ENCODE assay signal across 15 mouse cellular contexts in genomic region chr10:85378972-85379371, GRCm38 (mm10). TPM values are rescaled to one million over a fixed set of nuclear protein-coding genes. Genes with fewer than 3 reads are reported as not detected.
DNase-seq lines count a peak whose midpoint lies in the region; ATAC-seq lines count a peak whose summit lies in the region.
"Had no signal": no experiment of that assay in that cellular context is flagged by ENCODE, and none has a peak within 500 bp of the region (broad histone marks: within the 10 kb centered on the region; RNA-seq: fewer than 3 reads in every experiment).

No protein-coding gene starts in this region.

- H3K4me2 ChIP-seq in embryonic facial prominence, embryonic 13.5 days, result peak overlapping the region; percentile 33
- peak overlapping the region; percentile 20; the same call in 1 of the 2 replicates for H3K4me2 ChIP-seq in kidney, embryonic 16.5 days (replicated peaks; ENCODE audit: low read depth, low read length)
- H3K4me2 ChIP-seq in midbrain, embryonic 15.5 days, result no peak overlapping the region
- H3K4me2 ChIP-seq: lung, embryonic 14.5 days; neural tube, embryonic 15.5 days; stomach, embryonic 15.5 days had no signal

- H3K4me1 ChIP-seq in heart, embryonic 10.5 days, result 0 out of 2 replicates have a peak, but pooled peaks cover 4% of the 10 kb centered on the region
- H3K4me1 ChIP-seq in embryonic facial prominence, embryonic 13.5 days, result peaks cover 8% of the 10 kb centered on the region
- H3K4me1 ChIP-seq in kidney, embryonic 16.5 days (ENCODE audit: insufficient read depth, low read length), result no peaks in the 10 kb centered on the region
- no peaks in the 10 kb centered on the region for H3K4me1 ChIP-seq in midbrain, embryonic 15.5 days
- H3K4me1 ChIP-seq: stomach, embryonic 15.5 days had no signal

- ATAC-seq in embryonic facial prominence, embryonic 13.5 days (ENCODE audit: insufficient number of reproducible peaks, insufficient read depth, low FRiP score, low TSS enrichment, low read depth), result no peak
- no peak for ATAC-seq in kidney, embryonic 16.5 days (ENCODE audit: low FRiP score, low TSS enrichment)
- ATAC-seq in midbrain, embryonic 15.5 days (replicated peaks), result no peak

- no peak overlapping the region for H3K27ac ChIP-seq in heart, embryonic 10.5 days
- H3K27ac ChIP-seq in embryonic facial prominence, embryonic 13.5 days, result no peak overlapping the region
- H3K27ac ChIP-seq in kidney, embryonic 16.5 days (ENCODE audit: low read length), result no peak overlapping the region
- H3K27ac ChIP-seq in midbrain, embryonic 15.5 days, result no peak overlapping the region
- H3K27ac ChIP-seq: midbrain, embryonic 10.5 days; neural tube, embryonic 15.5 days; stomach, embryonic 15.5 days had no signal

- DNase-seq in heart, embryonic 10.5 days (ENCODE audit: low spot score), result no peak
- no peak for DNase-seq in heart, adult 8-10 months (ENCODE audit: low spot score)
- DNase-seq in ES-CJ7 (ENCODE audit: low read depth, low spot score), result peak; percentile 64
- DNase-seq in lung, postnatal 25 days (ENCODE audit: low spot score), result no peak
- no peak for DNase-seq in T-cell, adult 2 months (ENCODE audit: low spot score)
- DNase-seq: adrenal gland, adult 2 months; cerebellum, adult 11-12 months; heart, postnatal 10 days; lung, embryonic 14.5 days had no signal

- no peaks in the 10 kb centered on the region for H3K36me3 ChIP-seq in heart, embryonic 10.5 days
- no peaks in the 10 kb centered on the region for H3K36me3 ChIP-seq in embryonic facial prominence, embryonic 13.5 days
- H3K36me3 ChIP-seq in kidney, embryonic 16.5 days (ENCODE audit: insufficient read depth, low read length), result no peaks in the 10 kb centered on the region
- no peaks in the 10 kb centered on the region for H3K36me3 ChIP-seq in midbrain, embryonic 15.5 days (replicated peaks)
- H3K36me3 ChIP-seq: midbrain, embryonic 10.5 days; neural tube, embryonic 15.5 days; stomach, embryonic 15.5 days had no signal

- H3K27me3 ChIP-seq in heart, embryonic 10.5 days (ENCODE audit: insufficient read depth, poor library complexity, severe bottlenecking), result 0 out of 2 replicates have a peak, but pooled peaks cover 3% of the 10 kb centered on the region
- peaks cover 2% of the 10 kb centered on the region; the same call in 1 of the 2 replicates for H3K27me3 ChIP-seq in embryonic facial prominence, embryonic 13.5 days
- H3K27me3 ChIP-seq in kidney, embryonic 16.5 days (ENCODE audit: insufficient read depth, low read length), result no peaks in the 10 kb centered on the region
- no peaks in the 10 kb centered on the region for H3K27me3 ChIP-seq in midbrain, embryonic 15.5 days (replicated peaks)
- H3K27me3 ChIP-seq: neural tube, embryonic 15.5 days; stomach, embryonic 15.5 days had no signal

- 20% methylated on average over 8 of the region's 8 CpGs for WGBS in heart, embryonic 10.5 days
- 14% methylated on average over 8 of the region's 8 CpGs for WGBS in embryonic facial prominence, embryonic 13.5 days
- WGBS in kidney, embryonic 16.5 days, result 8% methylated on average over 8 of the region's 8 CpGs
- WGBS in midbrain, embryonic 15.5 days, result 29% methylated on average over 8 of the region's 8 CpGs

- H3K9me3 ChIP-seq in heart, embryonic 10.5 days, result no peaks in the 10 kb centered on the region
- H3K9me3 ChIP-seq in embryonic facial prominence, embryonic 13.5 days, result no peaks in the 10 kb centered on the region
- H3K9me3 ChIP-seq in kidney, embryonic 16.5 days (ENCODE audit: low read length), result no peaks in the 10 kb centered on the region
- H3K9me3 ChIP-seq in midbrain, embryonic 15.5 days, result no peaks in the 10 kb centered on the region
- H3K9me3 ChIP-seq: midbrain, embryonic 10.5 days; neural tube, embryonic 15.5 days; stomach, embryonic 15.5 days had no signal

- peak overlapping the region; percentile 27 for H3K4me3 ChIP-seq in heart, embryonic 10.5 days
- H3K4me3 ChIP-seq in embryonic facial prominence, embryonic 13.5 days, result no peak overlapping the region
- no peak overlapping the region for H3K4me3 ChIP-seq in kidney, embryonic 16.5 days (ENCODE audit: low read length)
- no peak overlapping the region for H3K4me3 ChIP-seq in midbrain, embryonic 15.5 days
- H3K4me3 ChIP-seq: midbrain, embryonic 10.5 days; neural tube, embryonic 15.5 days; stomach, embryonic 15.5 days had no signal

- 0 out of 2 replicates have a peak overlapping the region, but pooled peaks have one; percentile 21 for H3K9ac ChIP-seq in embryonic facial prominence, embryonic 13.5 days
- no peak overlapping the region for H3K9ac ChIP-seq in kidney, embryonic 16.5 days (replicated peaks; ENCODE audit: low read length)
- H3K9ac ChIP-seq in midbrain, embryonic 15.5 days, result no peak overlapping the region
- H3K9ac ChIP-seq: lung, embryonic 14.5 days; neural tube, embryonic 15.5 days; stomach, embryonic 15.5 days had no signal

RNA-seq across cellular contexts. Expression of gene Btbd11, which starts 7.6 kb away (rescaled TPM):
- 0.96 and 1.5 TPM in 2 replicates for polyA plus RNA-seq in heart, embryonic 10.5 days (2016; fragmentation: Nextera tagmentation; extraction: Ambion mirVana)
- total RNA-seq in heart, adult 8-10 months (2022), result 1 to 10 TPM; 2.3 to 3.0 (median 2.9) TPM
- polyA plus RNA-seq in embryonic facial prominence, embryonic 13.5 days (2015; fragmentation: Nextera tagmentation; extraction: Ambion mirVana), result 6.4 and 7.2 TPM in 2 replicates
- polyA plus RNA-seq in kidney, embryonic 16.5 days (2015; fragmentation: Nextera tagmentation; extraction: Ambion mirVana), result 10.7 and 12.3 TPM in 2 replicates
- 15.7 and 17.1 TPM in 2 replicates for polyA plus RNA-seq in midbrain, embryonic 15.5 days (2015; fragmentation: Nextera tagmentation; extraction: Ambion mirVana)
